Mouse (Mus musculus): ENCODE measurements at regions not wholly inside any gene's neighbourhood (a gene's known extent, or its start where the extent isn't known, plus 50 kb on each side); places are given as distances from the start of the nearest gene placed in this dataset.
"Not testable (repeated sequence)": the region's sequence is repeated elsewhere in the genome, so short reads cannot be mapped to it uniquely, and the experiment has no call there.

DNA sequence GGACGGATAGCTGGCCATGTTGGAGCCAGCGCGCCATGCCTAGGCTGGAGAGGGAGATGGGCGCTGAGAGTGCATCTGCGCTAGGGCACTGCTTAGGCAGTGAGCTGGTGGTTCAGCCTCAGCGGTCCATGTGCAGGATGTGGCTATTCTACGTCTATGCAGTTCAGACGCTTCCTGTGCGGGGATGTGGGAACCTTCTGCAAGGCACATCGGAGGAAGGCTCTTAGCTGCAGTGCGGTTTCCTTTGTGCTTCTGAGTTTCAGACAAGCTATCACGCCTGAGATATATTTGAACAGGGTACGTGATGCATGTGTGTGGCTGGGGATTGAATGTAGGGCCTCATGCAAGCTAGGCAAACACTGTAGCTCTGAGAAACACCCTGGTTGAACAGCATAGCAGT is 54.4 kb upstream of the Lrpprc start:
- intact Hi-C loops (cut with DNase I; ENCODE audit: low total_unique reads) = no loop called here
- no peak for DNase-seq

DNA sequence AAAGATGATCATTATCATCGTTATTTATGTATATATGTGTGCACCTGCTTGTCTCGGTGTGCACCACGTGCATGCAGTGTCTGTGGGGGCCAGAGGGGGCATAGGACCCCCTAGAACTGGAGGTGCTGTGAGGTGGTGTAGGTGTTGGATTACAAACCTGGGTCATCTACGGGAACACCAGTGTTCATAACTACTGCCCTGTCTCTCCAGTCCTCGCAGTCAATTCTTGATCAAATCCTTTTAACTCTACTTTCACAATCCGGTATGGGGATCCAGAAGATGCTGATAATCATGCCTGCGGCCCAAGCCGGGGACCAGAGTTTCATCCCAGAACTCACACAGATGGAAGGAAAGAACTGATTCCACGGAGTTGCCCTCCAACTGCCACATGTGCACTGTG is 55.6 kb upstream of the Lrpprc start:
- no peak for DNase-seq
- intact Hi-C loops (cut with DNase I; ENCODE audit: low total_unique reads) = no loop called here

DNA sequence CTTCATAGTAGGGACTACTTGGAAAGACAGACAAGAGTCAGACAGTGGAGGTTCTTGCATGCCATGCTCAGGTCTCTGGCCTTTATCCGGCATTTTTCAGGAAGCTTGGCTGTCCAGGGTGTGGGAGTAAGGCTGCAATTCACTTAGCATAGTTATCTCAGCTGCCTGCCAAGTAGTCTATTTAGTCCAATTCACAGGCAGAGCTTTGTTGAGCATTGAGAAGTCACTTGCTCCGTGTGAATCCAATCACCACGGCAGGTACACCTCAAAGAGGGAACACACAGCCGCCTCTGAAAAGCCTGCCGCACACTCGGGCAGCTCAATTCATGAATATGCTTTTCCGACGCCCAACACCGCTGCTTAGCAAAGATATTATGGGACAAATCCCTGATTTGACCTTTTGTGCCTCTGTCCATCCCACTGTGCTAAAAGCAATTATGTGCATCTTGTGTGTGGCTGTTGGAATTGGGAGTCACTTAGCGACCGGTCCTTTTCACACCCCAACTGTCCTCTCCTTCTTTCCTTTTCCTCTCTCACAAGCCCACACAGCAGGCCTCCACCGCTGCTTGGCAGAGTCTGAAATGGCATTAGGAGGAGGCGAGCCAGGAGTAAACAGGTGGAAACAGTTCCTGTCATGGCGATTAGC is 57.9 kb upstream of the Lrpprc start:
- intact Hi-C loops (cut with DNase I; ENCODE audit: low total_unique reads) = no loop called here
- no peak for DNase-seq

DNA sequence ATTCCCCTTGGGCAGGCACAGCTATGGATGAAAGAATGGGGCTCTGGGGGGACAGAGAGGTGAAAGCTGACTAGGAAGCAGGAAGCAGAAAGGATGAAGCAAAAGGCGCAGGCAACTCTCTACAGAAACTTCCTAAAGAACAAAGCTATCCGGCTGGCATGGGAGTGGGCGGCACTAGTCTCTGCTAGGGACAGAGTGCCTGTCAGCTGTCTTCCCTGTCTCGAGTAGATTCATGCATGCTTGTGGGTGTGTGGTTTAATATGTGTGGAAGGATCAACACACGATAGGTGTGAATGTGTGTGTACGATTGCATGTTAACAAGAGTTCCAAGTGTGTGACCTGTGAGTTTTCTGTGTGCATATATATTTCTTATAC is 58.4 kb upstream of the Lrpprc start:
- intact Hi-C loops (cut with DNase I; ENCODE audit: low total_unique reads) = no loop called here
- no peak for DNase-seq

DNA sequence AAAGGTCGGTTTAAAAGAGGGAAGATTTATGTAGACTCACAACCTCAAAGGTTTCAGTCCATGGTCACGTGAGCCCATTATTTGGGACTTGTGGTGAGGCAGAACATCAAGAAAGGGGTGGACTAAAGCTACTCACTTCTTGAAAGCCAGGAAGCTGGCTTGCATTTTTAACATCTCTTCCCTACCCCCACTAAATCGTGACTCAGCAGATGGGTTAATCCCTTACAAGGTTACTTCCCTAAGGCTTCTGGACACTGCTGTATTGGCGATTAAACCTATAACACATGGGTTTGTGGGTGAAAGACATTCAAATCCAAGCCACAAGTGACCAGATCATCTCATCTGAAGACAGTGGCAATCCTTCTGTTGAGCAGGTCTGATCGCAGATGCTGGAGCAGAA is 59.9 kb upstream of the Lrpprc start:
- no peak for DNase-seq
- intact Hi-C loops (cut with DNase I; ENCODE audit: low total_unique reads) = no loop called here

DNA sequence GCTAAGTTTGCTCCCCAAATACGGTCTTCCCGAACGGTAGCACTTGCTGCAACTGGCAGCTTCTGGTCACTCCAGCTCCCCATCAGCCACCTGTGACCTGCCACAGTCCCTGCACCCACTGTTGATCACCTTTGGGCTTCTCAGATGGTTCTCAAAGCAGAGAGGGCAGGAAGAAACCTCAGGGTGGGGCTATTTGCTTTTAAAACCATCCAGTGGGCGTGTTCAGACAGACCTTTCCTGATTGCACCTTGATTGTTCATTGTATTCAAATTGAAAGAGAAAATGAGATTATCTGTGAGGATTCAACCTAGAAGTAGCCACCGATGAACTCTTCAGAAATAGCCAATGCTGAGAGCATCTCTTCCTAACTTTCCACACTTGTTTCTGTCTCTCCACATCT is 60.3 kb upstream of the Lrpprc start:
- intact Hi-C loops (cut with DNase I; ENCODE audit: low total_unique reads) = no loop called here
- no peak for DNase-seq

DNA sequence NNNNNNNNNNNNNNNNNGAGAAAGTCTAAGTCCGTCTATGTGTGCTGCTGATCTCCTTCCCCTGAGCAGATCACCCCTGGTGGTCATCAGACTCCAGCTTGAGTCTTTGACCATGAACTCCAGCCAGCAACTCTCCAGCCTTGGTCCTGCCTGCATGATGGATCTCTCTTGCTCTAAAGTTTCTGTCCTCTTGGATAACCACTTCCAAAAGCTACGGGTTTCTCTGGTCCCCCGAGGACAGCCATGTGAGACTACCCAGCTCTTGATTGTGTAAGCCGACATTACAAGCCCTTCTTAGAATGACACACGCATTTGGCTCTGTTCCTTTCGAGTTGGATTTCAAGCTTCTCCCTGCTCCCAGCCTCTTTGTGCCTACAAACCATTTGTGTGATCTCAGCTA is 66.4 kb upstream of the Lrpprc start:
- DNase-seq = no peak
- intact Hi-C loops (cut with DNase I; ENCODE audit: low total_unique reads) = no loop called here

DNA sequence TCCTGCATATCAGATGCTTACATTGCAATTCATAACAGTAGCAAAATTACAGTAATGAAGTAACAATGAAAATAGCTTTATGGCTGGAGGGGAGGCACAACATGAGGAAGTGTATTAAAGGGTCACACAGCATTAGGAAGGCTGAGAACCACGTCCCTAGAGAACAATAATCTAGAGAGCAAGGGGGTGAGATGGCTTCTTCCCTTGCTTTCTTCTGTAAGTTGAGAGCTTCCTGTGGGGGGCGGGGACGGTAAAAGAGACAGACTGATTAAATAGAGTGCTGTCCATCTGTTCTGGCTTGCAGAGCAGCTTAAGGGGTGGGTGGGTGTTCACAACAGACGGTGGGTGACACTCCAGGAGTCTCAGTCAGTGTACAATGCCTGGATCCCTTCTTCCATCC is 68.2 kb upstream of the Lrpprc start:
- intact Hi-C loops (cut with DNase I; ENCODE audit: low total_unique reads) = no loop called here
- DNase-seq = no peak

DNA sequence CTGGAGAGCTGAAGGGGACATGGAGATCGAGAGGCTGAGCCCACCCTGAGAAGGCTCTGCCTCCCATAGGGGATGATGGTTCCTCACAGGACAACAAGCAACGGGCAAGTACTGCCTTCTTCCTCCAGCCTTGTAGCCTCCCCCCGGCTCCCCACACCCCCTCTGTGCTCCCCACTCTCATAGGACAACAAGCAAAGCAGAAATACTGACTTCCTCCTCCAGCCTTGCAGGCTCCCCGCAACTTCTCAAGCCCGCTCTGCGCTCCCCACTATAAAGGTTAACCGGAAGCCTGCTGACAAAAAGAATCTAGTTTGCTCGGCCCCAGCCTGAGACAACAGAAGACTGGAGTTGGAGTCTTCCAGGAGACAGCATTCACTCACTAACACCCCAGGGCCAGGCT is 69.3 kb upstream of the Lrpprc start:
- intact Hi-C loops (cut with DNase I; ENCODE audit: low total_unique reads) = no loop called here

DNA sequence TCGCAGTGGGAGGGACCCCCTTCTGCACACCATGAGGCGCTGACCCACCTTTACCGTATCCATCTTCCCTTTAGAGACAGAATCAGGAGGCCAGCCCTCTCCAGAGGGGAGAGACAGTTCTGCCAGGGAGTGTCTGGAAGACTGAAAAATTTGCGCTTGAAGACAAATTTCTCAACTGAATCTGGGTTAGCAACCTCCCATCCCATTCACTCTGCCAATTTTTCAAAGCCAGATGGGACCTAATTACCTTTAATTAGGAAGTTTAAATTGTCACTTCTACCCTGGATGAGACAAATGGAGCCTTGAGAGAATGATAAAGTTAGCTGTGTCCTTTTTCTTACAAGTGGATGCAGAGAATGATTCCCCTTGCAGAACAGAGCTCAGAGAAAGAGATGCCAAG is 70.2 kb upstream of the Lrpprc start:
- intact Hi-C loops (cut with DNase I; ENCODE audit: low total_unique reads) = no loop called here
- DNase-seq = no peak

More for the DNA sequence above, 69.3 kb upstream of the Lrpprc start:
- DNase-seq = no peak

DNA sequence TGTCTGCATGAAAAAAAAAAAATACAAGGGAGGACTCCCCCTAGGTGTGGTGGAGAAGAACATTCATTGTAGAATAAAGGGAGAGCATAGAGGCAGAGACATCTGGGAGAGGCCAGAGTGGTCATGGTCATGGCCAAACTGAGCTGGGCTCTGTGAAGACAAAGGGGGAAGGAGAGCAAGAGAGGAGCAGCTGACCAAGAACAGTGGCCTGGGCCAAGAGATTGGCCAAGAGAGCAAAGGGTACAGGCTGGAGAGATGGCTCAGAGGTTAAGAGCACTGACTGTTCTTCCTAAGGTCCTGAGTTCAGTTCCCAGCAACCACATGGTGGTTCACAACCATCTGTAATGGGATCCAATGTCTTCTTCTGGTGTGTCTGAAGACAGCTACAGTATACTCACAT is 73.6 kb upstream of the Lrpprc start:
- DNase-seq; intact Hi-C loops (cut with DNase I; ENCODE audit: low total_unique reads): not testable (repeated sequence)

DNA sequence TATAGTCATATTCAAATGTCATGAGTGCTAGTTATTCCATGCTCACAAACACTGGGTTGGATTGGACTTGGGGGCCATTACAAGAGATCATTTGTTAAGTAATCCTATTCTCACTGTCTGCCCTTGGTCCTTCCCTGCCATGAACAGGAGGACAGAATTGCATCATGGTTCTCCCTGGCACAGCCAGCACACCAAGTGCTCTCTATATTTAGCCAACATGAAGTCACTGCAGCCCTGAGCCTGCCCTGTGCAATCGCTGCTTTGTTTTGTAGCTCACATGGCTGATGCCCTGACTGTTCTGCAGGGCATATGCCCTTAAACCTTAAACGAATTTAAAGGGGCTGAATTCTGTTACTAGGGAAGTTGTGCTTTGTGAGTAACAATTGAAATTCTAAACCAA is 74.6 kb upstream of the Lrpprc start:
- no peak for DNase-seq

DNA sequence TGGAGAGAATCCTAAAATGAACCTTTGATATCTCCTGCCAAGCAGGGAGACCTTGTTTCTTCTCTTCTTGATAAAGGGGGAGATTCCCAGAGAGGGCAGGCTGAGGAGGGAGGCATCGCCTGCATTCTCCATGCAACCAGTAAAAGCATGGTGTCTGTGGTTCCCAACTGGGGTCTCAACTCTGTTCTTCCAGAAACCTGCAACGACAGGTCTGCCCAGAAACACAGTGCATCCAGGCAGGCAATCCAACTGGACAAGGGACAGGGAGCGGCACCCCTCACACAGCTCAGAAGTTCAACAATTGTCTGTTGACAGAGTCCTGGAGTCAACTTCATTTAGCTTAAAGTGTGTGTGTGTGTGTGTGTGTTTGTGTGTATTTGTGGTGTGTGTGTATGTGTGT is 75.0 kb upstream of the Lrpprc start:
- intact Hi-C loops (cut with DNase I; ENCODE audit: low total_unique reads) = no loop called here
- no peak for DNase-seq

More for the DNA sequence above, 74.6 kb upstream of the Lrpprc start:
- intact Hi-C loops (cut with DNase I; ENCODE audit: low total_unique reads) = no loop called here

DNA sequence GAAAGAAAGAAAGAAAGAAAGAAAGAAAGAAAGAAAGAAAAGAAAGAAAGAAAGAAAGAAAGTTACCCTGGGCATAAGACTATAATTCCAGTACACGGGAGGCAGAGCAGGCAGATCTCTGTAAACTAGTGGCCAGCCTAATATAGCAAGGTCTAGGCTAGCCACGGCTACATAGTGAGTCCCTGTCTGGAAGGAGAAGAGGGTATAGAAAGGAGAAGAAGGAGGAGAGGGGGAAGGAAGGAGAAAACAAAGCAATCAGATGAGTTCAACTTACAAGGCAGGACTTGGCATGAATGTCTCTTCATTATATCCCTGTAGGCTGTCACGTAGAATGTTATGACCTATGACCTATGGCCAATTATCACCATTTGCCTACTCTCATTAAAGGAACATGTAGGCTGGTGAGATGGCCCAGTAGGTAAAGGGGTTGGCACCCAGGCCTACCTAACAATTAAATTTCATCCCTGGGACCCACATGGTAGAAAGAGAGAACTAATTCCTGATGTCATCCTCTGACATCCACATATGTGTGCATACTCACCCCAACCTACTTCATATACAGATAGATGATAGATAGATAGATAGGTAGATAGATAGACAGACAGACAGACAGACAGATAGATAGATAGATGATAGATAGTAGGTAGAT is 78.6 kb upstream of the Lrpprc start:
- DNase-seq = no peak
- intact Hi-C loops (cut with DNase I; ENCODE audit: low total_unique reads) = no loop called here

DNA sequence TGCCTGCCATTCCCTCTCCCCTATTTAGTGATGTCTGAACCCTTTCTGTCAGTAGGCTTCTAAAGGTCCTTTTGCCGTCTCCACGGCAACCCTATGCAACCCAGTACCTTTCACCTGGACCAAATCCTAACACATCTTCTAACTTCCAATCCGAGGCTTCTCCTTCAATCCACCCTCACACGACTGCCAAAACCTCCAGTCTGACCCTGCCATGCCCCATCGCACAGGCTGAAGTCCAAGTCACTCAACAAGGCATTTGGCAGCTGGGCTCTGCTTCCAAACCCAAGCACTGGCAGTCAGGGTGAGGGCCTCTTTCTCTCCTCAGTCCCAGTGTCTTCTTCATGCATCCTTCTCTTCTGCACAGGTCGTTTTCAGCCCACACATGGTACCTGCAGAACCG is 83.0 kb upstream of the Lrpprc start:
- intact Hi-C loops (cut with DNase I; ENCODE audit: low total_unique reads) = no loop called here

DNA sequence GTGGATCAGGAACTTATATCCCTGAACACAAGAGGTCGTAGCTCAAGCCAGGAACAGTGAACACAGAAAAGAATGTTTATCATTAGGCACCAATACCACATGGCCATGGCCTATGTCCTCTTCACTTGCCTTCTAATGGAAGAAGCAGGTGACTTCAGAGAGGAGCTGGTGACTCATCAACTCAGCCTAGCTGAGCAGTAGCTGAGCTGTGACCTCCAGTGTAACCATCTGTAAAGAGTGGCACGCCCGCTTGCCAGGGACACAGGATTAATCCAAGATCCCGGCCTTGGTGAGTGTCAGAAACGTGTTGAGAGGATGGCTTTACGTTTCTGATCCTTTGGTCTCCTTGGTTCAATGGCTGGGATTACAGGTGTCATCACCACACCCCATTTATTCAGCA is 82.0 kb upstream of the Ppm1b start:
- intact Hi-C loops (cut with DNase I; ENCODE audit: low total_unique reads) = no loop called here
- no peak for DNase-seq

More for the DNA sequence above, 83.0 kb upstream of the Lrpprc start:
- peak; percentile 26 for DNase-seq

DNA sequence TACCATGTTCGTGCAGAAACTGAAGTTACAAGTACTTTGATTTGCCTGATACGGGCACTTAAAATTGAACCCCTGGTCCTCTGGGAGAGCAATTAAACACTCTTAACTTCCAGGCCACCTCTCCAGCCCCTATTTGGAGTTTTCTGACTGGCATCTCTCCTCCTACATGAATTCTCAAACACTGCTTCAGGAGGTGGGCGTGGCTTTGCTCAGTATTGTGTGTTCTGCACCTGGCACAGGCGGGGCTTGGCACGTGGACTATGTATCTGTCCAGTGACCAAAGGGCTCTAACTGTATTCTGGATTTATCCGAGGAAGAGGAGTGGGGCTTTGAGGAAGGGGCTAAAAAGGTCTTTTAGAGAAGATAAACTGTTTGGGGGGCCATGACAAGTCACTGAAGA is 81.5 kb upstream of the Ppm1b start:
- intact Hi-C loops (cut with DNase I; ENCODE audit: low total_unique reads) = no loop called here
- no peak for DNase-seq

DNA sequence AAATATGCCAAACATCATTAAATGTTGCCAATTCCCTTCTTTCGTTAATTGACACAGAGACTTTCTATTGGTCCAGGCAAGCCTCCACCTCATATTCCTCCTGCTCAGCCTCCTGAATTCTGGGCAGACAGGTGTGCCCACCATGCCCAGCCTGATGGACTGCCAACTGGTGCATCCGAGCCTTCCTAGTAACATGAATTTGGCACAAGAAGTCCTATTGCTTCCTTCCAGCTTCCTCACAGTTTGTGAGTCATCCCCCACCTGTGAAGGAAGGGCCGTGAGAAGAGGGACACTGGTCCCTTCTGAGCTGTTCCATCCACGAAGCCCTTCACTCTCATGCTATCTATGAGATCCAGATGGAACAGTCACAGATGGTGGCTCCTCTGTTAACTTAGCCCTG is 80.5 kb upstream of the Ppm1b start:
- intact Hi-C loops (cut with DNase I; ENCODE audit: low total_unique reads) = no loop called here
- DNase-seq = no peak

DNA sequence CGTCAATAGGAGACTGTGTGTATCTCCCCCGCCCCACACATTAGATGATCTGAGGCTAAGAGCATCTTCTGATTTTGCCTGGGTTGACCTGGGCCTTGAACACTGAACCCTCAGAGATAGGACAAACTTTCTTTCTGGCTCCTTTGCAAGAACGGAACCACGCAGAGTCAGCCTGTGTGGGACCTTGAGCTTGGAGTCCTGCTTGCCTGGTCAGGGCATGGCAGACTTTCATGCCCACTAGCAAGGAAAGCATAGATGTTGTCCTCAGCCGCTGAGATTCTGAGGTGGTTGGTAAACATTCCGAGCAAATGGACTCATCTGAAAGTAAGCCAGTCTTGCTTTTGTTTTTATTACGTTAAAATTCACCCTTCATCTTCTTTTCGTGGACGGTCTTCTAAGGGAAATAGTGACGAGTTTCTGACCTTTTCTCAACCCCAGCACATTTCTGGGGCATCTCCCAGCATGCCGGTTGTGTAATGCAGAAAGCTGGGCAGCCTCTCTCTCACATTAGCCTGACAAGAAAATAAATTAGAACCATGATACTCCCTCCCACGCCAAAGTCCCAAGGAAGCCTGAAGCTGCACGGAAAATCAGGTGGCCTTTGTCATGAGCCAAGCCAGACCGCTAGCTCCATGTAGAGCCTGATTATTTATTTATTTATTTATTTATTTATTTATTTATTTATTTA is 79.2 kb upstream of the Ppm1b start:
- DNase-seq = no peak
- intact Hi-C loops (cut with DNase I; ENCODE audit: low total_unique reads) = no loop called here

DNA sequence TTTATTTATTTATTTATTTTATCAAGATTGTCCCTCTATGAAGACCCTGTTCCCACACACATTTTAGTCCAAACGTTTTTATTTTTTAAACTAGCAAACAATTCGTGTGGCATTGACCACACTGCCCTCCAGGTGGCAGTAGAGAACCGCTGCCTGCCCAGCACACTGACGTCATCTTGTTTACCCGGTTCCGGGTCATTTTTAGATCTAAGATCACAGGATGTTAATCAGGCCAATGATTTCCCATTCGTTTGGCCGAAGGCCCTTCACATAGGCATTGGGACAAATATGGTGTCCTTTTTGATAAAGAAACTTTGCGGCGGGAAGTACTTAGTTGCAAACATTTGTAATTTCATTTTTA is 78.7 kb upstream of the Ppm1b start:
- intact Hi-C loops (cut with DNase I; ENCODE audit: low total_unique reads) = no loop called here
- peak; percentile 70 for DNase-seq

DNA sequence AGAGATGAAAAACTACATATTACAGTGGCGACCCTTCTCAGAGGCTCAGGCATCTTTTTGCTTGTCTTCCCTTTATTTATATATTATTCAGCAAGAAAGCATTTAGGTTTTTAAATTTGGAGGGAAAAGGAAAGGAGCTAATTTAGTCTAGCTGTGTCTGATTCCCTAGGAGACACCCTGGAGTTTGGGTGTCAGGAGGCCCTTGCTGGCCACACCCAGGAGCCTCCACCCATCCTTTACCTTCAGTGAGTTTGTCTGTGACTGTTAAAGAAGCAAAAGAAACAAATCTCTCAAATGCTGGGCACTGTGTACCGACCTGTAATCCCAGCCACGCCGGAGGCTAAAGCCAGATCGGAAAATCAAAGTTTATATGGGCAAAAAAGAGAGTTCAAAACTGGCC is 78.2 kb upstream of the Ppm1b start:
- no peak for DNase-seq
- intact Hi-C loops (cut with DNase I; ENCODE audit: low total_unique reads) = no loop called here

Measured in gastrocnemius, postnatal 14 days (tissue).